Mouse (Mus musculus) T-helper 1 cell (primary cell): Measurements from ENCODE around the gene Coq10a.

Experiments
- in situ Hi-C: fragments of 300-600 bp; cut with MboI, MseI; formaldehyde crosslinking; loops from one replicate; pipeline ENCODE4 v1.15.1; 2025; ENCODE audit warnings: high pct_unique_total_duplicates

Gene Coq10a

GRCm38 (mm10) chr10:128385902-128386301, 17.1 kb upstream of the Coq10a start:
- in situ Hi-C loops: loop anchor here (5.0 kb wide), 1 partner anchor 51 kb away; no protein-coding TSS in a partner anchor

GRCm38 (mm10) chr10:128382482-128382881, 13.7 kb upstream of the Coq10a start:
- in situ Hi-C loops: no loop called here

GRCm38 (mm10) chr10:128380565-128380964, 11.8 kb upstream of the Coq10a start:
- in situ Hi-C loops: no loop called here

GRCm38 (mm10) chr10:128379260-128379659, 10.5 kb upstream of the Coq10a start:
- in situ Hi-C loops: no loop called here

- in situ Hi-C loops: no loop called here
These were observed 9.7 kb upstream of the Coq10a start for GRCm38 (mm10) chr10:128378462-128378861.

GRCm38 (mm10) chr10:128377940-128378448, 9.2 kb upstream of the Coq10a start:
- in situ Hi-C loops: no loop called here

GRCm38 (mm10) chr10:128377222-128377939, 8.6 kb upstream of the Coq10a start:
- in situ Hi-C loops: no loop called here

GRCm38 (mm10) chr10:128376455-128377211, 7.8 kb upstream of the Coq10a start, which contains the start of gene Ankrd52:
Gene Ankrd52 (plus strand): TSS chr10:128377115.
- in situ Hi-C loops: no loop called here

GRCm38 (mm10) chr10:128376099-128376454, 7.3 kb upstream of the Coq10a start:
- in situ Hi-C loops: no loop called here

GRCm38 (mm10) chr10:128374393-128374792, 5.6 kb upstream of the Coq10a start:
- in situ Hi-C loops: no loop called here

- in situ Hi-C loops: no loop called here
These were observed 4.4 kb upstream of the Coq10a start for GRCm38 (mm10) chr10:128372989-128373748.

- in situ Hi-C loops: no loop called here
These were observed 3.3 kb upstream of the Coq10a start for GRCm38 (mm10) chr10:128372142-128372541.

- in situ Hi-C loops: no loop called here
These were observed 1.8 kb upstream of the Coq10a start for GRCm38 (mm10) chr10:128370601-128371000.

- in situ Hi-C loops: no loop called here
These were observed 1.2 kb upstream of the Coq10a start for GRCm38 (mm10) chr10:128370021-128370420.

- in situ Hi-C loops: no loop called here
These were observed 802 bp upstream of the Coq10a start for GRCm38 (mm10) chr10:128369599-128369998.

GRCm38 (mm10) chr10:128369218-128369543, 384 bp upstream of the Coq10a start:
- in situ Hi-C loops: no loop called here

- in situ Hi-C loops: no loop called here
These were observed 847 bp downstream of the Coq10a start for GRCm38 (mm10) chr10:128367899-128368401.

- in situ Hi-C loops: no loop called here
These were observed 6.2 kb downstream of the Coq10a start for GRCm38 (mm10) chr10:128362568-128362967.

- in situ Hi-C loops: no loop called here
These were observed 7.0 kb downstream of the Coq10a start for GRCm38 (mm10) chr10:128361836-128362235.

- in situ Hi-C loops: no loop called here
These were observed 9.6 kb downstream of the Coq10a start for GRCm38 (mm10) chr10:128359226-128359625.

GRCm38 (mm10) chr10:128358796-128359195, 10.0 kb downstream of the Coq10a start:
- in situ Hi-C loops: no loop called here

GRCm38 (mm10) chr10:128347541-128347940, 21.3 kb downstream of the Coq10a start:
- in situ Hi-C loops: no loop called here
